Mouse (Mus musculus): Measurements from ENCODE around the gene Hmcn1.

Hmcn1 gene

GRCm38 (mm10) chr1:150680345-150680744 lies 312.9 kb downstream of the Hmcn1 start:
- in situ Hi-C loops (cut with MboI, MseI), result no loop called here

GRCm38 (mm10) chr1:150645314-150645713 lies 347.9 kb downstream of the Hmcn1 start:
- in situ Hi-C loops (cut with MboI, MseI), result no loop called here

- in situ Hi-C loops (cut with MboI, MseI), result no loop called here
Observed at GRCm38 (mm10) chr1:150639522-150639921, 353.7 kb downstream of the Hmcn1 start.

GRCm38 (mm10) chr1:150632506-150632905 lies 360.7 kb downstream of the Hmcn1 start:
- in situ Hi-C loops (cut with MboI, MseI), result no loop called here

GRCm38 (mm10) chr1:150631856-150632171 lies 361.4 kb downstream of the Hmcn1 start:
- in situ Hi-C loops (cut with MboI, MseI), result no loop called here

GRCm38 (mm10) chr1:150631035-150631855 lies 362.0 kb downstream of the Hmcn1 start:
- in situ Hi-C loops (cut with MboI, MseI), result no loop called here

GRCm38 (mm10) chr1:150623226-150623625 lies 370.0 kb downstream of the Hmcn1 start:
- in situ Hi-C loops (cut with MboI, MseI), result no loop called here

GRCm38 (mm10) chr1:150610539-150610938 lies 382.7 kb downstream of the Hmcn1 start:
- in situ Hi-C loops (cut with MboI, MseI), result no loop called here

- in situ Hi-C loops (cut with MboI, MseI), result no loop called here
Observed at GRCm38 (mm10) chr1:150606173-150606572, 387.1 kb downstream of the Hmcn1 start.

- in situ Hi-C loops (cut with MboI, MseI), result no loop called here
Observed at GRCm38 (mm10) chr1:150593614-150594013, 399.6 kb downstream of the Hmcn1 start.

GRCm38 (mm10) chr1:150591253-150591652 lies 402.0 kb downstream of the Hmcn1 start:
- in situ Hi-C loops (cut with MboI, MseI), result no loop called here

- in situ Hi-C loops (cut with MboI, MseI), result no loop called here
Observed at GRCm38 (mm10) chr1:150587410-150587809, 405.8 kb downstream of the Hmcn1 start.

- in situ Hi-C loops (cut with MboI, MseI), result no loop called here
Observed at GRCm38 (mm10) chr1:150584477-150584876, 408.8 kb downstream of the Hmcn1 start.

GRCm38 (mm10) chr1:150583734-150584133 lies 409.5 kb downstream of the Hmcn1 start:
- in situ Hi-C loops (cut with MboI, MseI), result no loop called here

- in situ Hi-C loops (cut with MboI, MseI), result no loop called here
Observed at GRCm38 (mm10) chr1:150580561-150580960, 412.7 kb downstream of the Hmcn1 start.

GRCm38 (mm10) chr1:150573407-150573806 lies 419.8 kb downstream of the Hmcn1 start:
- in situ Hi-C loops (cut with MboI, MseI), result no loop called here

GRCm38 (mm10) chr1:150570562-150571156 lies 422.6 kb downstream of the Hmcn1 start:
- in situ Hi-C loops (cut with MboI, MseI), result no loop called here

- in situ Hi-C loops (cut with MboI, MseI), result no loop called here
Observed at GRCm38 (mm10) chr1:150569820-150570543, 423.3 kb downstream of the Hmcn1 start.

GRCm38 (mm10) chr1:150566287-150566686 lies 426.9 kb downstream of the Hmcn1 start:
- in situ Hi-C loops (cut with MboI, MseI), result no loop called here

- in situ Hi-C loops (cut with MboI, MseI), result no loop called here
Observed at GRCm38 (mm10) chr1:150556621-150557020, 436.6 kb downstream of the Hmcn1 start.

GRCm38 (mm10) chr1:150551390-150551789 lies 441.8 kb downstream of the Hmcn1 start:
- in situ Hi-C loops (cut with MboI, MseI), result no loop called here

GRCm38 (mm10) chr1:150546463-150546862 lies 446.8 kb downstream of the Hmcn1 start:
- in situ Hi-C loops (cut with MboI, MseI), result loop anchor here (10.0 kb wide), 1 partner anchor 378 kb away; no protein-coding TSS in a partner anchor
